Mouse (Mus musculus): ENCODE data around the gene Mpeg1.

Mpeg1 gene

GRCm38 (mm10) chr19:12464674-12465073 is 4.1 kb downstream of the Mpeg1 start:
- in situ Hi-C loops (cut with MseI, MboI): loop anchor here in 1 of 2 experiments (5.0 kb wide), 1 partner anchor 38 kb away; the partner anchor contains the start of gene Dtx4

GRCm38 (mm10) chr19:12465530-12466144 is 5.1 kb downstream of the Mpeg1 start:
- in situ Hi-C loops (cut with MseI, MboI): loop anchor here in 1 of 2 experiments (5.0 kb wide), 1 partner anchor 37 kb away; the partner anchor contains the start of gene Dtx4

- in situ Hi-C loops (cut with MseI, MboI): loop anchor here in 1 of 2 experiments (5.0 kb wide), 1 partner anchor 36 kb away; the partner anchor contains the start of gene Dtx4
Measured at GRCm38 (mm10) chr19:12466204-12466603, 5.6 kb downstream of the Mpeg1 start.

GRCm38 (mm10) chr19:12467436-12467835 is 6.9 kb downstream of the Mpeg1 start:
- in situ Hi-C loops (cut with MseI, MboI): loop anchor here in 1 of 2 experiments (5.0 kb wide), 1 partner anchor 35 kb away; the partner anchor contains the start of gene Dtx4

GRCm38 (mm10) chr19:12471866-12472265 is 11.3 kb downstream of the Mpeg1 start:
- in situ Hi-C loops (cut with MseI, MboI): no loop called here

- in situ Hi-C loops (cut with MseI, MboI): no loop called here
Measured at GRCm38 (mm10) chr19:12472381-12472976, 11.9 kb downstream of the Mpeg1 start.

GRCm38 (mm10) chr19:12473201-12473641 is 12.6 kb downstream of the Mpeg1 start:
- in situ Hi-C loops (cut with MseI, MboI): no loop called here

GRCm38 (mm10) chr19:12473951-12474350 is 13.4 kb downstream of the Mpeg1 start:
- in situ Hi-C loops (cut with MseI, MboI): no loop called here

GRCm38 (mm10) chr19:12475380-12476250 is 15.0 kb downstream of the Mpeg1 start:
- in situ Hi-C loops (cut with MseI, MboI): no loop called here

GRCm38 (mm10) chr19:12476721-12477270 is 16.2 kb downstream of the Mpeg1 start:
- in situ Hi-C loops (cut with MseI, MboI): no loop called here

- in situ Hi-C loops (cut with MseI, MboI): no loop called here
Measured at GRCm38 (mm10) chr19:12478369-12478768, 17.8 kb downstream of the Mpeg1 start.

GRCm38 (mm10) chr19:12483782-12484181 is 23.2 kb downstream of the Mpeg1 start:
- in situ Hi-C loops (cut with MseI, MboI): no loop called here

- in situ Hi-C loops (cut with MseI, MboI): no loop called here
Measured at GRCm38 (mm10) chr19:12484210-12484609, 23.6 kb downstream of the Mpeg1 start.

GRCm38 (mm10) chr19:12485223-12485622 is 24.6 kb downstream of the Mpeg1 start:
- in situ Hi-C loops (cut with MseI, MboI): no loop called here

- in situ Hi-C loops (cut with MseI, MboI): no loop called here
Measured at GRCm38 (mm10) chr19:12485631-12486030, 25.1 kb downstream of the Mpeg1 start.

GRCm38 (mm10) chr19:12486875-12487274 is 26.3 kb downstream of the Mpeg1 start:
- in situ Hi-C loops (cut with MseI, MboI): no loop called here

- in situ Hi-C loops (cut with MseI, MboI): no loop called here
Measured at GRCm38 (mm10) chr19:12487511-12488204, 27.1 kb downstream of the Mpeg1 start.

GRCm38 (mm10) chr19:12488205-12488966 is 27.8 kb downstream of the Mpeg1 start:
- in situ Hi-C loops (cut with MseI, MboI): no loop called here

- in situ Hi-C loops (cut with MseI, MboI): no loop called here
Measured at GRCm38 (mm10) chr19:12488969-12489674, 28.5 kb downstream of the Mpeg1 start.

All from mouse trophoblast stem cell (cell line).